Mouse (Mus musculus) liver, postnatal 0 days (tissue): ENCODE measurements around the gene Dapk3. TPM values are rescaled to one million over a fixed set of nuclear protein-coding genes. Genes with fewer than 3 reads are reported as not detected.
A peak's percentile ranks its signal among the peaks of the same experiment; 100 is the strongest.

Source experiments
- ATAC-seq: fragments of 200-750 bp; cut with Nextera tagmentation; 2 replicates; pipeline ENCODE4 v1.8.0; 2017; ENCODE audit warnings: mild to moderate bottlenecking, moderate library complexity
- DNase-seq: peaks from one replicate; pipeline ENCODE4 v3.0.0-alpha.2; 2016
- H3K27ac ChIP-seq: fragments of 300-500 bp; sonication (generic); 2 replicates; pipeline ENCODE4 v1.5.1; 2014; ENCODE audit warnings: antibody characterized with exemption, moderate library complexity, mild to moderate bottlenecking, low read depth
- H3K27me3 ChIP-seq: fragments of 300-500 bp; sonication (generic); 2 replicates; pipeline ENCODE4 v1.6.1; 2014; ENCODE audit warnings: low read length, control low read depth, mixed read lengths; ENCODE audit not compliant: insufficient read depth
- H3K36me3 ChIP-seq: fragments of 300-500 bp; sonication (generic); replicated peaks from 2 replicates; pipeline ENCODE4 v1.6.1; 2014; ENCODE audit warnings: mild to moderate bottlenecking, control low read depth, low read length, moderate library complexity, mixed read lengths; ENCODE audit not compliant: insufficient read depth
- H3K4me1 ChIP-seq: fragments of 300-500 bp; sonication (generic); 2 replicates; pipeline ENCODE4 v1.6.1; 2014; ENCODE audit warnings: antibody characterized with exemption, mild to moderate bottlenecking, control low read depth; ENCODE audit not compliant: insufficient read depth
- H3K4me2 ChIP-seq: fragments of 300-500 bp; sonication (generic); 2 replicates; pipeline ENCODE4 v1.6.1; 2014; ENCODE audit warnings: low read depth, mild to moderate bottlenecking, low read length, moderate library complexity, mixed read lengths
- H3K4me3 ChIP-seq: fragments of 300-500 bp; sonication (generic); 2 replicates; pipeline ENCODE4 v1.5.1; 2014; ENCODE audit warnings: low read depth, low read length
- H3K9ac ChIP-seq: fragments of 300-500 bp; sonication (generic); replicated peaks from 2 replicates; pipeline ENCODE4 v1.6.1; 2014; ENCODE audit warnings: mild to moderate bottlenecking, moderate library complexity
- H3K9me3 ChIP-seq: fragments of 300-500 bp; sonication (generic); 2 replicates; pipeline ENCODE4 v1.6.1; 2016; ENCODE audit warnings: mild to moderate bottlenecking, control low read depth, low read length, mixed read lengths
- CTCF ChIP-seq: sonication (generic); IDR thresholded peaks from 2 replicates; pipeline ENCODE4 v1.5.1; 2016; ENCODE audit warnings: antibody characterized with exemption, low read depth
- EP300 ChIP-seq: IDR thresholded peaks from 2 replicates; pipeline ENCODE4 v1.6.1; 2016; ENCODE audit warnings: antibody characterized with exemption, low read depth, mild to moderate bottlenecking
- WGBS: fragments of 180-500 bp; shearing (Covaris S2); extraction: QIAGEN DNeasy Blood & Tissue Kit; methylation state at CpG from one replicate; pipeline ENCODE4 v1.1.7; 2014; ENCODE audit not compliant: insufficient replicate concordance; 5-methylcytosine and 5-hydroxymethylcytosine counted together
- polyA plus RNA-seq: library from polyadenylated mRNA; unstranded; fragments of >200 nt; fragmentation: Nextera tagmentation; extraction: Ambion mirVana; gene quantifications from 2 replicates; pipeline ENCODE4 v1.2.1, GENCODE M21; 2015

The Dapk3 gene
- polyA plus RNA-seq = 15.3 and 17.2 TPM in 2 replicates

- H3K4me2 ChIP-seq = peak within 1 kb of the TSS; percentile 85
- H3K27me3 ChIP-seq = no peaks in the 10 kb centered on the region
- H3K9me3 ChIP-seq = no peaks in the 10 kb centered on the region
- H3K4me1 ChIP-seq = peaks cover 14% of the 10 kb centered on the region
- peak within 1 kb of the TSS; percentile 71 for H3K4me3 ChIP-seq
- peak; percentile 90 for ATAC-seq
- H3K27ac ChIP-seq = peak within 1 kb of the TSS; percentile 84
- peak; percentile 27; the same call in 1 of the 2 replicates for TF ChIP-seq EP300
- no peak for TF ChIP-seq CTCF
- peak; percentile 95 for DNase-seq
- H3K36me3 ChIP-seq = peaks cover 59% of the 10 kb centered on the region
- WGBS = 7% methylated on average over 52 of the region's 53 CpGs
- peak within 1 kb of the TSS; percentile 72 for H3K9ac ChIP-seq
Measured at GRCm38 (mm10) chr10:81182336-81183333, at the start of gene Dapk3. Gene Dapk3 (plus strand): TSS chr10:81183005.

- ATAC-seq (no peak), DNase-seq (peak; percentile 87)
- H3K4me2 ChIP-seq = peak overlapping the region; percentile 98
- H3K36me3 ChIP-seq = no peaks in the 10 kb centered on the region
- peak overlapping the region; percentile 100 for H3K9ac ChIP-seq
- TF ChIP-seq CTCF = no peak
- peak; percentile 35; the same call in 1 of the 2 replicates for TF ChIP-seq EP300
- peaks cover 35% of the 10 kb centered on the region for H3K4me1 ChIP-seq
- peak overlapping the region; percentile 97 for H3K4me3 ChIP-seq
- H3K9me3 ChIP-seq = no peaks in the 10 kb centered on the region
- H3K27me3 ChIP-seq = no peaks in the 10 kb centered on the region
- peak overlapping the region; percentile 100 for H3K27ac ChIP-seq
- WGBS = 5% methylated on average over 16 of the region's 16 CpGs
Measured at GRCm38 (mm10) chr10:81134181-81134587, 48.6 kb upstream of the Dapk3 start.

GRCm38 (mm10) chr10:81134966-81135681, 47.7 kb upstream of the Dapk3 start, which contains the start of gene Zbtb7a:
Gene Zbtb7a (plus strand): TSS chr10:81135220.
- peak within 1 kb of the TSS; percentile 100 for H3K9ac ChIP-seq
- WGBS = 2% methylated on average over 40 of the region's 41 CpGs
- DNase-seq = peak; percentile 75

GRCm38 (mm10) chr10:81135831-81136705, 46.7 kb upstream of the Dapk3 start:
- Histone ChIP-seq H3K4me1 (peaks cover 43% of the 10 kb centered on the region), H3K9me3 (no peaks in the 10 kb centered on the region), H3K36me3 (peaks cover 5% of the 10 kb centered on the region), H3K27ac (peak overlapping the region; percentile 100), H3K4me3 (peak overlapping the region; percentile 97), H3K4me2 (peak overlapping the region; percentile 98), H3K9ac (peak overlapping the region; percentile 100), H3K27me3 (no peaks in the 10 kb centered on the region)
- ATAC-seq (peak; percentile 27), DNase-seq (peak; percentile 86)
- TF ChIP-seq EP300 (no peak), CTCF (0 out of 2 replicates have a peak, but pooled peaks have one; percentile 5)
- under 1% methylated on average over 50 of the region's 86 CpGs for WGBS

More at GRCm38 (mm10) chr10:81134966-81135681, 47.7 kb upstream of the Dapk3 start, which contains the start of gene Zbtb7a:
- Histone ChIP-seq H3K27ac (peak within 1 kb of the TSS; percentile 100), H3K4me2 (peak within 1 kb of the TSS; percentile 98), H3K9me3 (no peaks in the 10 kb centered on the region), H3K4me3 (peak within 1 kb of the TSS; percentile 97), H3K4me1 (peaks cover 38% of the 10 kb centered on the region), H3K27me3 (no peaks in the 10 kb centered on the region), H3K36me3 (no peaks in the 10 kb centered on the region; the same call in 1 of the 2 replicates)
- TF ChIP-seq CTCF (no peak), EP300 (peak; percentile 23; the same call in 1 of the 2 replicates)
- no peak for ATAC-seq

GRCm38 (mm10) chr10:81136706-81137231, 46.0 kb upstream of the Dapk3 start:
- peak overlapping the region; percentile 100 for H3K27ac ChIP-seq
- no peaks in the 10 kb centered on the region for H3K27me3 ChIP-seq
- peaks cover 12% of the 10 kb centered on the region for H3K36me3 ChIP-seq
- peak overlapping the region; percentile 100 for H3K9ac ChIP-seq
- under 1% methylated on average over 35 of the region's 50 CpGs for WGBS
- TF ChIP-seq CTCF (no peak), EP300 (no peak)
- peaks cover 50% of the 10 kb centered on the region for H3K4me1 ChIP-seq
- DNase-seq (peak; percentile 87), ATAC-seq (peak; percentile 33)
- peak overlapping the region; percentile 97 for H3K4me3 ChIP-seq
- peak overlapping the region; percentile 98 for H3K4me2 ChIP-seq
- H3K9me3 ChIP-seq = no peaks in the 10 kb centered on the region
